Mouse (Mus musculus) liver (tissue): ENCODE measurements around the gene Srcap.
"Not testable (repeated sequence)": the region's sequence is repeated elsewhere in the genome, so short reads cannot be mapped to it uniquely, and the experiment has no call there.

Source experiments
- DNase-seq: peaks from one replicate; pipeline ENCODE4 v3.0.0-alpha.2; 2020; ENCODE audit warnings: mixed read lengths

The Srcap gene

GRCm38 (mm10) chr7:127491846-127492245, 19.9 kb upstream of the Srcap start:
- no peak for DNase-seq

GRCm38 (mm10) chr7:127494648-127495047, 17.1 kb upstream of the Srcap start:
- no peak for DNase-seq

- DNase-seq: peak; percentile 43
These were observed 14.4 kb upstream of the Srcap start for GRCm38 (mm10) chr7:127497382-127497781.

- peak; percentile 57 for DNase-seq
These were observed 13.4 kb upstream of the Srcap start for GRCm38 (mm10) chr7:127498407-127498806.

GRCm38 (mm10) chr7:127508291-127508690, 3.5 kb upstream of the Srcap start:
- no peak for DNase-seq

GRCm38 (mm10) chr7:127509830-127510229, 2.0 kb upstream of the Srcap start:
- not testable (repeated sequence) for DNase-seq

- DNase-seq: no peak
These were observed 542 bp upstream of the Srcap start for GRCm38 (mm10) chr7:127511241-127511640.

GRCm38 (mm10) chr7:127512231-127513015, 640 bp downstream of the Srcap start:
- DNase-seq: peak; percentile 94

- DNase-seq: no peak
These were observed 1.2 kb downstream of the Srcap start for GRCm38 (mm10) chr7:127513016-127513390.

GRCm38 (mm10) chr7:127513781-127514180, 2.0 kb downstream of the Srcap start:
- no peak for DNase-seq

GRCm38 (mm10) chr7:127515846-127516245, 4.1 kb downstream of the Srcap start:
- no peak for DNase-seq

- no peak for DNase-seq
These were observed 4.6 kb downstream of the Srcap start for GRCm38 (mm10) chr7:127516344-127516743.

- no peak for DNase-seq
These were observed 7.5 kb downstream of the Srcap start, which contains the start of gene Gm42715 for GRCm38 (mm10) chr7:127519284-127519683. TSS of gene Gm42715 (plus strand) at chr7:127519584.

GRCm38 (mm10) chr7:127541671-127542070, 29.9 kb downstream of the Srcap start:
- no peak for DNase-seq

GRCm38 (mm10) chr7:127549116-127549835, 37.5 kb downstream of the Srcap start:
- DNase-seq: no peak

- no peak for DNase-seq
These were observed 39.8 kb downstream of the Srcap start for GRCm38 (mm10) chr7:127551558-127551957.

GRCm38 (mm10) chr7:127560580-127560979, 48.8 kb downstream of the Srcap start:
- no peak for DNase-seq

- no peak for DNase-seq
These were observed 49.6 kb downstream of the Srcap start, which contains the start of gene Tmem265 for GRCm38 (mm10) chr7:127561340-127561858. TSS of gene Tmem265 (plus strand) at chr7:127561390.

- no peak for DNase-seq
These were observed 52.8 kb downstream of the Srcap start for GRCm38 (mm10) chr7:127564381-127565150.

- DNase-seq: peak; percentile 92
These were observed 61.2 kb downstream of the Srcap start, which contains the start of gene Phkg2 for GRCm38 (mm10) chr7:127572895-127573471. TSS of gene Phkg2 (plus strand) at chr7:127573340.

- no peak for DNase-seq
These were observed 61.8 kb downstream of the Srcap start for GRCm38 (mm10) chr7:127573503-127574008.

GRCm38 (mm10) chr7:127574115-127574514, 62.3 kb downstream of the Srcap start:
- DNase-seq: no peak
